Mouse (Mus musculus) lung, adult 2 months (tissue): ENCODE results near the gene Gm20388.

Experiments
- CTCF ChIP-seq: fragments of 200-500 bp; IDR thresholded peaks from 2 replicates; pipeline ENCODE4 v1.5.1; 2011; ENCODE audit warnings: mild to moderate bottlenecking, low read length, control low read depth; ENCODE audit not compliant: insufficient read depth
- POLR2A ChIP-seq: fragments of 200-500 bp; IDR thresholded peaks from 2 replicates; pipeline ENCODE4 v1.6.1; 2011; ENCODE audit warnings: low read depth, mild to moderate bottlenecking, control low read depth, low read length, borderline replicate concordance; ENCODE audit errors: extremely low read depth

DNA sequence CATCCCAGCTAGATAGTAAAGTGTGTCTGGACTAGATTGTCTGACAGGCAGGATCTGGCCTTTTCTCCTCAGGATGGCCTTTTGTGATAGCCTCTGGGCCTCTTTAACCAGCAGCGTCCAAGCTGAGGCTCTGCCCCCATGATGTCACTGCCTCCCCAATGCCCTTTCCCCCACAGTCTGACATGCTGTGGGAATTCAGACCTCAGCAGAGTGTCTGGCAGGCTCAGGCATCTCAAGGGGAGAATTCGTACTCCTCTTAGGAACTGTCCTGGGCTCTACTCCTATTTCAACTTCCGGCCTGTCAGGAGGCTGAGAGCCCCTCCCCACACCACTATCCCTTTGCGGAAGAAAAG is 553.9 kb downstream of the Gm20388 start:
- TF ChIP-seq POLR2A = no peak
- TF ChIP-seq CTCF = no peak
